Mouse (Mus musculus) limb, embryonic 12.5 days (tissue): ENCODE results near the gene Dusp12. TPM values are rescaled to one million over a fixed set of nuclear protein-coding genes. Genes with fewer than 3 reads are reported as not detected.

ENCODE experiments used
- ATAC-seq: fragments of 200-750 bp; cut with Nextera tagmentation; 2 replicates; pipeline ENCODE4 v1.8.0; 2017; ENCODE audit warnings: low read depth, moderate TSS enrichment; ENCODE audit not compliant: insufficient number of reproducible peaks, insufficient read depth, low FRiP score, low TSS enrichment
- H3K27ac ChIP-seq: fragments of 300-500 bp; sonication (generic); 2 replicates; pipeline ENCODE4 v1.5.1; 2016; ENCODE audit warnings: mild to moderate bottlenecking, moderate library complexity
- H3K27me3 ChIP-seq: fragments of 300-500 bp; sonication (generic); 2 replicates; pipeline ENCODE4 v1.6.1; 2016; ENCODE audit warnings: mild to moderate bottlenecking, moderate library complexity
- H3K36me3 ChIP-seq: fragments of 300-500 bp; sonication (generic); 2 replicates; pipeline ENCODE4 v1.6.1; 2016; ENCODE audit warnings: mild to moderate bottlenecking, moderate library complexity
- H3K4me1 ChIP-seq: fragments of 300-500 bp; sonication (generic); replicated peaks from 2 replicates; pipeline ENCODE4 v1.6.1; 2016
- H3K4me2 ChIP-seq: fragments of 300-500 bp; sonication (generic); 2 replicates; pipeline ENCODE4 v1.6.1; 2016; ENCODE audit warnings: mild to moderate bottlenecking, moderate library complexity
- H3K4me3 ChIP-seq: fragments of 300-500 bp; sonication (generic); replicated peaks from 2 replicates; pipeline ENCODE4 v1.5.1; 2016; ENCODE audit warnings: mild to moderate bottlenecking
- H3K9ac ChIP-seq: fragments of 300-500 bp; sonication (generic); replicated peaks from 2 replicates; pipeline ENCODE4 v1.6.1; 2016; ENCODE audit warnings: mild to moderate bottlenecking, moderate library complexity
- H3K9me3 ChIP-seq: fragments of 300-500 bp; sonication (generic); 2 replicates; pipeline ENCODE4 v1.6.1; 2016; ENCODE audit warnings: mild to moderate bottlenecking, moderate library complexity
- WGBS: fragments of 180-500 bp; shearing (Covaris S2); methylation state at CpG from one replicate; pipeline ENCODE4 v1.1.7; 2016; 5-methylcytosine and 5-hydroxymethylcytosine counted together
- polyA plus RNA-seq: library from polyadenylated mRNA; unstranded; fragments of >200 nt; fragmentation: Nextera tagmentation; extraction: Ambion mirVana; gene quantifications from 2 replicates; pipeline ENCODE4 v1.2.1, GENCODE M21; 2016

Gene Dusp12
- polyA plus RNA-seq, 1 experiment from 2014 or later = 53.2 TPM

DNA sequence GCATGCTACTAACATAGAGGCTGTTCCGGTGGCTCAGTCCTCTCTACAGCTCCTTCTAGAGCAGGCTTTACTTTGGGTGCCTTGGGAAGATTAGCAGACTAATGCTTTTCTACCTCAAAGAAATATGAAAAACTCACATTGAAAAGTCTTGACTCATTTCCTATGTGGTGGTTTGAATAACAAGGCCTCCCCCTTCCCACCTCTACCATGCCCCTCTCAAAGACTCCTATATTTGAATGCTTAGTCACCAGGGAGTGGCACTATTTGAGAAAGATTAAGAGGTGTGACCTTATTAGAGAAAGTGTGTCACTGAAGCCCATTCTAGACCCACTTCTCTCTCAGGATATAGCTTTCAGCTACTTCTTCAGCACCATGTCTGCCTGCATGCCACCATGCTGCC, 55.6 kb downstream of the Dusp12 start:
- H3K9ac ChIP-seq = no peak overlapping the region
- WGBS = 91% methylated on average over 1 of the region's 1 CpGs
- ATAC-seq = no peak
- no peak overlapping the region for H3K4me2 ChIP-seq
- H3K4me3 ChIP-seq = no peak overlapping the region
- no peaks in the 10 kb centered on the region for H3K27me3 ChIP-seq
- H3K27ac ChIP-seq = no peak overlapping the region
- peaks cover 2% of the 10 kb centered on the region; the same call in 1 of the 2 replicates for H3K9me3 ChIP-seq
- H3K4me1 ChIP-seq = no peaks in the 10 kb centered on the region
- H3K36me3 ChIP-seq = peaks cover 20% of the 10 kb centered on the region

DNA sequence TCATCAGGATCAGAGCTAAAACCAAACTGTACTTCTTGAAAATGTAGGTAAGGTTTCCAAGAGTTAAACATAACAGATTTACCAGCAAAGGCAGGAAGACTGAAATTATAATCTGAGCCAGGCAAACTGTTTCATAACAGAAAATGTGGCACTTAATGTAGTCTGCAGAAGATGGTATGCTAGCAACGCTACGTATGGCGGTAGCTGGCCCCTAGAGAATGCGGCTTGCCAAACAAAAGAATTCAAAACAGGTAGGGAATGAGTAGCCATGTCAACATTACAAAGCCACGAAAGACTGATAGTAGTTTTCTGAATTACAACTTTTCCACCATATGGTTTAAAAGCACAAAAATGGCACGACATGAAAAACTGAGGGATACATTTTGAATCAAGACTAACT, 56.0 kb downstream of the Dusp12 start:
- Histone ChIP-seq H3K9me3 (peaks cover 2% of the 10 kb centered on the region; the same call in 1 of the 2 replicates), H3K27me3 (no peaks in the 10 kb centered on the region), H3K4me3 (no peak overlapping the region), H3K4me2 (no peak overlapping the region), H3K4me1 (no peaks in the 10 kb centered on the region), H3K27ac (no peak overlapping the region), H3K9ac (no peak overlapping the region), H3K36me3 (peaks cover 17% of the 10 kb centered on the region)
- WGBS = 90% methylated on average over 6 of the region's 6 CpGs
- no peak for ATAC-seq

Other genes starting within 250 kb of the Dusp12 start
- 25.3 and 29.2 TPM in 2 replicates for gene Olfml2b, start 241.0 kb downstream of the Dusp12 start, polyA plus RNA-seq
- gene Atf6, start 17.8 kb downstream of the Dusp12 start, polyA plus RNA-seq = 8.4 and 9.3 TPM in 2 replicates
- gene Gm26620, start 475 bp downstream of the Dusp12 start, polyA plus RNA-seq = 0.28 and 0.42 TPM in 2 replicates
- not detected in 2 replicates for gene Fcrlb, start 27.4 kb upstream of the Dusp12 start, polyA plus RNA-seq
- not detected in 2 replicates for gene Fcrla, start 42.0 kb upstream of the Dusp12 start, polyA plus RNA-seq
- gene Fcgr2b, start 91.0 kb upstream of the Dusp12 start, polyA plus RNA-seq = 0.33 and 0.34 TPM in 2 replicates
- 0.17 and 0.21 TPM in 2 replicates for gene Fcgr4, start 133.4 kb upstream of the Dusp12 start, polyA plus RNA-seq
- gene Fcgr3, start 179.4 kb upstream of the Dusp12 start, polyA plus RNA-seq = 4.5 and 5.3 TPM in 2 replicates
- 1.5 and 1.6 TPM in 2 replicates for gene Cfap126, start 228.4 kb upstream of the Dusp12 start, polyA plus RNA-seq